ENCODE assay signal across 25 mouse cellular contexts in genomic region chr1:174482567-174482966, GRCm38 (mm10). TPM values are rescaled to one million over a fixed set of nuclear protein-coding genes. Genes with fewer than 3 reads are reported as not detected.
"Had no signal": no experiment of that assay in that cellular context is flagged by ENCODE, and none has a peak within 500 bp of the region (broad histone marks: within the 10 kb centered on the region; RNA-seq: fewer than 3 reads in every experiment).

No protein-coding gene starts in this region.

- DNase-seq: kidney, adult 18-20 months; kidney, postnatal 10 days; kidney, postnatal 4 days; lung, embryonic 14.5 days; lung, postnatal 10 days; lung, postnatal 4 days; spleen, adult 18-20 months; thymus, adult 2 months; thymus, postnatal 25 days had no signal

RNA-seq across cellular contexts. Expression of gene Olfr220, which starts 40.7 kb away (rescaled TPM):
- total RNA-seq: layer of hippocampus, adult 2 months; layer of hippocampus, postnatal 25 days; left cerebral cortex, postnatal 10 days; monocyte, adult 5-6 weeks had no signal
- polyA plus RNA-seq: intestine, embryonic 15.5 days; kidney, embryonic 14.5 days; limb, embryonic 11.5 days; limb, embryonic 15.5 days; liver, embryonic 12.5 days; liver, embryonic 16.5 days; lung, embryonic 14.5 days; midbrain, embryonic 11.5 days; midbrain, embryonic 15.5 days; neural tube, embryonic 12.5 days; stomach, embryonic 14.5 days; testis, adult 2 months; thymus, adult 2 months; urinary bladder, adult 2 months had no signal

RNA-seq across cellular contexts. Expression of gene Olfr414, which starts 58.7 kb away (rescaled TPM):
- total RNA-seq: layer of hippocampus, adult 2 months; layer of hippocampus, postnatal 25 days; left cerebral cortex, postnatal 10 days; monocyte, adult 5-6 weeks had no signal
- polyA plus RNA-seq: intestine, embryonic 15.5 days; kidney, embryonic 14.5 days; limb, embryonic 11.5 days; limb, embryonic 15.5 days; liver, embryonic 16.5 days; lung, embryonic 14.5 days; midbrain, embryonic 11.5 days; midbrain, embryonic 15.5 days; neural tube, embryonic 12.5 days; stomach, embryonic 14.5 days; testis, adult 2 months; thymus, adult 2 months; urinary bladder, adult 2 months had no signal
